Mouse (Mus musculus) layer of hippocampus, adult 8-10 months (tissue): ENCODE measurements around the gene Gm20489. TPM values are rescaled to one million over a fixed set of nuclear protein-coding genes. Genes with fewer than 3 reads are reported as not detected.

Experiments used
- DNase-seq, 2 experiments: peaks; one replicate each; pipeline ENCODE4 v3.0.0; 2022; ENCODE audit warnings: low spot score in 2 of 2
- total RNA-seq, 4 experiments: library from RNA; stranded (reverse); gene quantifications; 2 replicates each; pipeline ENCODE4 v1.2.4; 2022

Gm20489 gene
- total RNA-seq, 4 experiments from 2014 or later, result 0.27 TPM; not detected in 3

GRCm38 (mm10) chrX:101260441-101261325, 8.1 kb downstream of the Gm20489 start:
- no peak for DNase-seq

- DNase-seq, result no peak
Observed at GRCm38 (mm10) chrX:101256603-101257002, 12.2 kb downstream of the Gm20489 start.

DNA sequence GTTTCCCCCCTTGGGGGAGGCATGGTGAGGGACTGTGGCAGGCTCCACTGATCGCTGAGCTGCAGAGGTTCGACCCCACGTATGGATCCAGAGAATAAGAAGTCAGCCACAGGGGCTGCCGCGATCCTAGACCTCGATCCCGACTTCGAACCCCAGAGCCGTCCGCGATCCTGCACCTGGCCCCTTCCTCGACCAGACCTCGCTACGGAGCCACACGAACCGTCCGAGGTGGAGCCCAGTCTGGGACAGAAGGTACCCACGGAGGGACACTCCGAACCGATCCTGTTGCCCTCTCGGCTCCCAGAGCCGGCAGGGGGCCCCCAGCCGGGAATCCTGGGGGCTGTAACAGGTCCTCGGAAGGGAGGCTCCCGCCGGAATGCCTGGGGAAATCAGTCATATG, 14.1 kb downstream of the Gm20489 start:
- DNase-seq, result no peak

DNA sequence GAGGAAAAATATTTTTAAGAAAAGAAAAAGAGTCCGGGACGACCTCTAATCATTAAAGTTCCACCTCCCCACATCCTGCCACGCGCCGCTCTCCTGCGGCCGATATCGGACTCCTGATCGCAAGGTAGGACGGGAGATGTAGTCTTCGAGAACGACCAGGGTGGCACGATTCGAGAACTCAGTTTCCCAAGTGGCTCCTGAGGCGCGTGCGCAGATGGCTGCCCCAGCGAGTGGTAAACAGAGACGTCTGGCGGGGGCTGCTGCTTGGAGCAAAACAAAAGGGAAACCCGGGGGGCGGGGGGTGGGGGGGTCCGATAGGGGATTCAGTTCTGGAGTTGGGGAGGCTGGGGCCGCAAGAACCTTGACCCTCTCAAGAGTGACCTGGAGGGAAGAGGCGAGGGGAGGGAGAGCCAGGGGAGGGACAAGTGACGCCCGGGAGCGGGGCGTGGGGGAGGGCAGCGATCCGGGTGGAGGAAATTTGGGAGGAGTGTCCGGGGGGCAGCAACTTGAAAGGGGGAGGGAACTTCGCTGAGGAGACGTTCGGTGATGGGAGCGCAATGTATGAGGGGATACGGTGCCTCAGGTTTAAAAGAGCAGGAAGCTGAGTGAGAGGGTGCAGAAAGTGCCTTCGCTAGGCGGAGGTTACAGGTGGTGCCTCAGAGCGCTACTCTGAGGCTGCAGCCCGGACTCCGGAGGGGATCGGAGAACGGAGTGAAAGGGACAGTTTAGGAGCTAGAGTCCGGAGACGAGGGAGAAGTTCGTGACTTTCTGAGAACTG, 14.7 kb downstream of the Gm20489 start, which contains the start of gene Foxo4:
Foxo4 (plus strand) TSS at position 577 of the 778 bp plus-strand sequence.
- DNase-seq, result peak; percentile 82 to 83

DNA sequence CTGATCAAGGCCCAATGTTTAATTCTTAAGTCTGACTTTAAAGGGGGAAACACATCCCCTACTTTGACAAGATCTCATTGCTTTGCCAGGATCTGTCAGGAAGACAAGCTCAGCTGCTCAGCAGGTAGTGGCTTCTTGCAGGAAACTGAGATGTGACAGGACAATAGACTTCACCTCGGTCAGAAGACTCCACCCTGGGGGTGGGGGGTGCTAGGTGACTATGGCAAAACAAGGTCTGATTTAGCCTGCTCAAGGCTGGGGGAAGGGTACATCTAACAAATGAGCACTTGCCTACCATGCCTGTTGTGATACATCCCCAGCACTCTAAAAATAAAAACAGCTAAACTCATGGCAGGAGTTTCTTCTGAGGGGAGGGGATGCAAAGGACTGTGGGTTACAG, 23.8 kb downstream of the Gm20489 start:
- DNase-seq, result no peak

- DNase-seq, result no peak
Observed at GRCm38 (mm10) chrX:101222796-101223162, 46.0 kb downstream of the Gm20489 start.

GRCm38 (mm10) chrX:101221834-101222795, 46.7 kb downstream of the Gm20489 start, which contains the start of gene Snx12:
Snx12 (minus strand) TSS chrX:101222563.
- DNase-seq, result peak; percentile 92 to 93

Other genes starting within 250 kb of the Gm20489 start
- gene Tex11, start 209.4 kb downstream of the Gm20489 start, total RNA-seq, result 1 to 10 TPM in 1 of 4 experiments, under 1 TPM in 3; 0.14 to 1.1 (median 0.31) TPM
- 1 to 10 TPM; 7.2 to 7.6 (median 7.6) TPM for gene Slc7a3, start 183.0 kb downstream of the Gm20489 start, total RNA-seq
- gene Snx12, start 46.5 kb downstream of the Gm20489 start, total RNA-seq, result 100 to 1,000 TPM in 1 of 4 experiments, 10 to 100 TPM in 3; 77.3 to 103 (median 85.8) TPM
- 10 to 100 TPM; 18.9 to 24.7 (median 22.3) TPM for gene Foxo4, start 14.5 kb downstream of the Gm20489 start, total RNA-seq
- gene Gm614, start 5.0 kb downstream of the Gm20489 start, total RNA-seq, result not detected
- gene Il2rg, start 768 bp downstream of the Gm20489 start, total RNA-seq, result 1 to 10 TPM in 2 of 4 experiments, under 1 TPM in 2; 0.37 to 1.6 (median 1.1) TPM
- gene Med12, start 5.0 kb upstream of the Gm20489 start, total RNA-seq, result 10 to 100 TPM; 28.1 to 37.8 (median 33.4) TPM
- 100 to 1,000 TPM; 164 to 172 (median 167) TPM for gene Nlgn3, start 30.1 kb upstream of the Gm20489 start, total RNA-seq
- 10 to 100 TPM; 15.2 to 18.5 (median 17.0) TPM for gene Gjb1, start 107.4 kb upstream of the Gm20489 start, total RNA-seq
- gene Zmym3, start 151.8 kb upstream of the Gm20489 start, total RNA-seq, result 100 to 1,000 TPM; 169 to 203 (median 194) TPM
- gene Nono, start 160.3 kb upstream of the Gm20489 start, total RNA-seq, result 100 to 1,000 TPM; 121 to 138 (median 128) TPM
- 1 to 10 TPM in 3 of 4 experiments, not detected in 1; 1.2 to 2.1 (median 1.4) TPM for gene Itgb1bp2, start 180.1 kb upstream of the Gm20489 start, total RNA-seq